Mouse (Mus musculus): Measurements from ENCODE around the gene Chst11. TPM values are rescaled to one million over a fixed set of nuclear protein-coding genes. Genes with fewer than 3 reads are reported as not detected.

Gene Chst11
- polyA plus RNA-seq, 1 experiment = 22.7 TPM

DNA sequence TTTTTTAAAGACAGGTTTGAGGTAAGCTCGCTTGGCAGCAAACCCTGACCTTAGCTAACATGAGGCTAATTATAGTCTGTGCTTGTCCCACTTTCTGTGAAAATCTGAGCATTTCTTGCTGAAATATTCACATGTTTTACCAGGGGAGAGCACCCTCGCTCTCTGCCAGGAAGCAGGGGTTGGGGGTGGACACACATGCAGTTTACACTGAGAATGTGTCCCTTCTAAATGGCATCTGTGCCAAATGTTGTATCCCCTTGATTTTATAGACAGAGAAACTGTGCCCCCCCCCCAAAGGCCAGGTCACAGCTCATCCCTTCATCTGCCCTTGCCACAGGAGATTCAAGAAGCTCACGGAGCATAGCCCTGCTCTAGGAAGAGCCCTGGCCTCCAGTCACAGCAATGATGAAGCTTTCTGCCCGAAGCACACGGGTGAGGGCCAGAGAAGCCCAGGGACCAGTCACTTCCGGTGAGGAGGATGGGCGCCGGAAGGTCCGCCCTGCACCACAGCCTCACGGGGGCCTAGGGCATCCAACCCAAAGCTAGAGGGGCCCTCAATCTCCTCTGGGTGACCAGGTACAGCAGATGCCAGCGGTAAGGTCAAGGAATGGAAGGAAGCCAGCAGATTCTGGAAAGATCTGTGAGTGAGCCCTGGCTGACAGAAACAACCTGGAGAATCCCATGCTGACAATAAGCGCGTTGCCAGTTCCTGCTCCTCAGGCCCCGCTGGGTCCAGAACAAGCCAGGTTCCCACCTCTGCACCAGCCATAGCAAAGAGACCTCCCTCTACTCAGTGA, 217.8 kb downstream of the Chst11 start:
- no peak for TF ChIP-seq CTCF (IDR thresholded peaks at IDR 0.05; ENCODE audit: borderline replicate concordance, extremely low read depth, insufficient read depth, insufficient read length)
- TF ChIP-seq POLR2A (IDR thresholded peaks at IDR 0.05; ENCODE audit: borderline replicate concordance, extremely low read depth, insufficient read depth, insufficient read length, poor library complexity, severe bottlenecking) = no peak
- DNase-seq (ENCODE audit: low read depth) = no peak

DNA sequence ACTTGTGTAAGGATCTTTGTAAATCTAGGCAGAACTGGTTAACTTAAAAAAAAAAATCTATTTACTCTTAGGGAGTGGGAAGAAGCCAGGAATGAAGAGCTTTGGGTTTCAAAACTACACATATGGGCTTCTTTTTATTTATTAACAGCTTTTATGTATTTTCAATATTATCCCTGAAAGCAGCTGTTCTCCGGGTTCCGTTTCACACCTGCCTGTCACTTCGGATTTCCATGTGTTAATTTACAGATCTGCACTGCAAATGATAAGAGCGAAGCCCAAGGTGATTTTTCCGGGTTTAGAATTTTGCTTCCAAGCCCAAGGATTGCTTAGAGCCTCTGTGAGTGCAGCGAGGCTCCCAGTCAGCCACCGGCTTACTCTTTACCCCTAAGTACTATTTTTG, 223.1 kb downstream of the Chst11 start:
- TF ChIP-seq POLR2A (IDR thresholded peaks at IDR 0.05; ENCODE audit: borderline replicate concordance, extremely low read depth, insufficient read depth, insufficient read length, poor library complexity, severe bottlenecking) = no peak
- TF ChIP-seq CTCF (IDR thresholded peaks at IDR 0.05; ENCODE audit: borderline replicate concordance, extremely low read depth, insufficient read depth, insufficient read length) = no peak
- DNase-seq (ENCODE audit: low read depth) = peak; percentile 80

DNA sequence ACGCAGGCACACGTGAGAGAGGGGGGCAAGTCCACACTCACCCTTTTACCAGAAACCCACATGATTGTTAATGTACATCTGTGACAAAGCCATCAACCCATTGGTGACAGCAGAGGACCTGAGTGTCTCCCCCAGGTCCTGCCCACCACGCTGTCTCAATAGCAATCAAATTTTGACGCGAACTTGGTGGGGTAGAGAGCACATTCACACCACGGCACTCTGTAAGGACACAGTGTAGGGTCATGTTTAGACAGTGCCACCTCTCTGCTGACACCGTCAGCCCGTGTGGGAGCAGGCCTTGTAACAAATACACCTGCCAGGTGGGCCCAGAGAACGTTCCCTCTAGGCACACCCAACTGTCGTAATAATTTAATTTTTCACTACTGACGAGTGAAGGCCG, 224.1 kb downstream of the Chst11 start:
- no peak for TF ChIP-seq POLR2A (IDR thresholded peaks at IDR 0.05; ENCODE audit: borderline replicate concordance, extremely low read depth, insufficient read depth, insufficient read length, poor library complexity, severe bottlenecking)
- TF ChIP-seq CTCF (IDR thresholded peaks at IDR 0.05; ENCODE audit: borderline replicate concordance, extremely low read depth, insufficient read depth, insufficient read length) = no peak
- no peak for DNase-seq (ENCODE audit: low read depth)

- TF ChIP-seq CTCF (IDR thresholded peaks at IDR 0.05; ENCODE audit: borderline replicate concordance, extremely low read depth, insufficient read depth, insufficient read length) (no peak), POLR2A (IDR thresholded peaks at IDR 0.05; ENCODE audit: borderline replicate concordance, extremely low read depth, insufficient read depth, insufficient read length, poor library complexity, severe bottlenecking) (no peak)
- peak; percentile 56 for DNase-seq (ENCODE audit: low read depth)
Measured at GRCm38 (mm10) chr10:83210122-83210521, 224.8 kb downstream of the Chst11 start.

DNA sequence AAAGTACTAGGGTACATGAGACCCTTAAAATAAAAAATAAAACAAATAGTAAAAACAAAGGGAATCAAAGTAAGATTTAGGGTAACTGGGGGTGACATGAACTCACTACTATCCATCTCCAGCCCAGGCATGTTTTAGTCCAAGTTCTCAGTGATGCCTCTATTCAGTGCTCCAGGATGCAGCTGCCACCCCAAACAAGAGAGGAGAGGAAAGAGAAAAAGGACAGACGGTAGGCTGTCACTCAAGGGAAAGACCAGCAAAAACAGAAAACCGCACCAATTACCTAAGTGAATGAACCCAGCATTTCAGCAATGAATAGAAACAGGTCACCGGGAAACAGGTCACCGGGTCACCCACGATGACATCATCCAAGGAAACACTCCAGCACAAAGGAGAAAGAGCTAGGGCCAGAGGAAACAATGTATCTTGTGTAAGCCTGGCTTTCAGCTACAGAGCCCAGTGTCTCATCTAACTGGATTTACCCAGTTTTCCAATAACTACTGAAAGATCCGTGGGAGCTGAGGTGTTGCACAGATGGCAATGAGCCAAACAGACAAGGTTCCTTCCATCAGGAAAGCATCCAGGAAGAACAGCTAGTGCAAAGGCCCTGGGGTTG, 225.8 kb downstream of the Chst11 start:
- peak; percentile 82 for DNase-seq (ENCODE audit: low read depth)
- TF ChIP-seq POLR2A (IDR thresholded peaks at IDR 0.05; ENCODE audit: borderline replicate concordance, extremely low read depth, insufficient read depth, insufficient read length, poor library complexity, severe bottlenecking) (no peak), CTCF (IDR thresholded peaks at IDR 0.05; ENCODE audit: borderline replicate concordance, extremely low read depth, insufficient read depth, insufficient read length) (no peak)

DNA sequence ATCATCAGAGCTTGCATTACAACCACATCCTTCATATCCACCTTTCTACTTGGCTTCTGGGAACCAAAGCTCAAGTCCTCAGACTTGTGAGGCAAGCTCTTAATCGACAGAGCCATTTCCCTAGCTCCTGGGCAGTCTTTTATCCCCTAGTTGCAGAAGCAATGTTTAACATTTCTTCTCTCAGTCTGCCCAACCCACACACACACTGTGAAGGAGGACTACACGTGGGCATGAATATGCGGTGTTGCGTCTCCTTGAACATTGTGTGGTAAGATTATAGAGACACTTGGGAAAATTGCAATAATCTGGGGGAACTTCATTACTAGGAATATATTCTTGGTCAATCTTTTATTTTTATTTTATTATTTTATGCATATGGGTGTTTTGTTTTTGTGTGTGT, 227.3 kb downstream of the Chst11 start:
- DNase-seq (ENCODE audit: low read depth) = no peak
- TF ChIP-seq CTCF (IDR thresholded peaks at IDR 0.05; ENCODE audit: borderline replicate concordance, extremely low read depth, insufficient read depth, insufficient read length) (no peak), POLR2A (IDR thresholded peaks at IDR 0.05; ENCODE audit: borderline replicate concordance, extremely low read depth, insufficient read depth, insufficient read length, poor library complexity, severe bottlenecking) (no peak)

DNA sequence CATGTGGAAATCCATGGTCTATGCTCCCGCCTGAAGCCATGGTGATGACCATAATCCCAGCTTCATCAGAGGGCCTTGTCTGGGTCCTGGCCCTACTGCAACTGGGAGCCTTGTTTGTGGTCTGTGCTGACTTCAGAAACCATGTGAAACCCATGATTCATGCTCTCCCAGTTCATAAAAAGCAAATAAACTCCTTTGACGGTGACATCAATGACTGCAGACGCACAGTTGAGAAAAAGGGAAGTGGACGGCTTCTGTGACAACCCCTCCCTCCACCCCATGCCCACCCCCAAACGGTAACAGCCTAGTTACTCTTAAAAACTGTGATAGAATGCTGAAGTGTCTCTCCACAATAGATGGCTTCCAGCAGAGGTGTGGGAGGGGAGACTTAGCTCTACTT, 230.3 kb downstream of the Chst11 start:
- no peak for TF ChIP-seq POLR2A (IDR thresholded peaks at IDR 0.05; ENCODE audit: borderline replicate concordance, extremely low read depth, insufficient read depth, insufficient read length, poor library complexity, severe bottlenecking)
- no peak for TF ChIP-seq CTCF (IDR thresholded peaks at IDR 0.05; ENCODE audit: borderline replicate concordance, extremely low read depth, insufficient read depth, insufficient read length)

DNA sequence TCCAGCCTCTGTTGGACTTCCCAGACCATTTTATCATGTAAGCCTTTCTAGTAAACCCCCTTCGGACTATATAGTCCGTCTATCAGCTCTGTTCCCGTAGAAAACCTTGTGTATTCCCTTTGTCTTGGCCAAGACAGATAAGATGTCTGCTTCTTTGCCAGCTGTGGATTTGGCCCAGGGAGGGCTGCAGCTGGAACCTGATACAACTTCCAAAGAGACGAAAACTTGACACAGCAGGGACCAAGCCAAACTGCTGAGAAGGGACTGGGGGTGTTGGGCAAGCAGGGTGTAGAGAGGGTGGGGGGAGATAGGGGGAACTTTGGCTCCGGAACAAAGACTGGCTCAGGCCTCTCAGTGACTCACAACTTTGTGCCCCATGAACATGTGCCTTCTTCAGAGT, 232.0 kb downstream of the Chst11 start:
- no peak for DNase-seq (ENCODE audit: low read depth)
- TF ChIP-seq CTCF (IDR thresholded peaks at IDR 0.05; ENCODE audit: borderline replicate concordance, extremely low read depth, insufficient read depth, insufficient read length) = no peak
- no peak for TF ChIP-seq POLR2A (IDR thresholded peaks at IDR 0.05; ENCODE audit: borderline replicate concordance, extremely low read depth, insufficient read depth, insufficient read length, poor library complexity, severe bottlenecking)

More for the DNA sequence above, 230.3 kb downstream of the Chst11 start:
- no peak for DNase-seq (ENCODE audit: low read depth)

- peak; percentile 12 for DNase-seq (ENCODE audit: low read depth)
- TF ChIP-seq POLR2A (IDR thresholded peaks at IDR 0.05; ENCODE audit: borderline replicate concordance, extremely low read depth, insufficient read depth, insufficient read length, poor library complexity, severe bottlenecking) = no peak
- TF ChIP-seq CTCF (IDR thresholded peaks at IDR 0.05; ENCODE audit: borderline replicate concordance, extremely low read depth, insufficient read depth, insufficient read length) = no peak
Measured at GRCm38 (mm10) chr10:83218778-83219177, 233.5 kb downstream of the Chst11 start.

DNA sequence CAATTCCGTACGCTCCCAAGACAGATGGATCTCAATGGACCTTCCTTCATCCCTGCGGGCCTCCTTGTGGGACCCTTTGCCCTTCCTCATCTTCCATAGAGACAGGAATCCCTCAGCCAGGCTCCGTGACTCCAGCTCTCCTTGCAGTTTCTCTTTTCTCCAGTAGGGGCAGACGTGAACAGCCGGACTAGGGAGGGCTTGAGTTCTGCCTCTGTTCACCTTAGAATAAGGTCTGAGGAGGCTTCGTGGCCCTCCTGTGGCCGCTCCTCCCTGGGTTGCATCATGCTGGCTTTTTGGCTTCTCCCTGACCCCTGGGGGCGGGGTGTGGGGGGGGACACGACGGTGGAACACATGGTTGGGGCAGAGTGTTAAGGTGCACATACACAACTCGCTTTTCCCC, 234.4 kb downstream of the Chst11 start:
- no peak for TF ChIP-seq POLR2A (IDR thresholded peaks at IDR 0.05; ENCODE audit: borderline replicate concordance, extremely low read depth, insufficient read depth, insufficient read length, poor library complexity, severe bottlenecking)
- peak; percentile 88 for TF ChIP-seq CTCF (IDR thresholded peaks at IDR 0.05; ENCODE audit: borderline replicate concordance, extremely low read depth, insufficient read depth, insufficient read length)
- DNase-seq (ENCODE audit: low read depth) = peak; percentile 68

DNA sequence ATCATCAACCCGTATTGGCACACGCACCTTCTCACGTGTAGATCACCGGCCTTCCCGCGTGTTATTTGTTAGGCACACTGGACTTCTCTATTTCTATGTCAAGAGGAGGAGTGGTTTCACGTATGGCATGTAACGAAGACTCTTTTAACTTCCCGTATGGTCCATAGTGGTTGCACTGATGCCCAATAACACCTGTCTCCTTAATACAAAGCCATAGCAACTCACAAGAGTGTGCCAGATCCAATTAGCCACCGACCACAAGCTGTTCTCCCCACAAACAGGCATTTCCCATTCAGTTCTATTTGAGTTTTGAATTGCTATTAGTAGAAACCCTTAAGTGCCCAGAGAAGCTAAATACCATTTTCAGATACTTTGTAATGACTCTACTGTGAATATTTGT, 234.9 kb downstream of the Chst11 start:
- peak; percentile 82 for DNase-seq (ENCODE audit: low read depth)
- no peak for TF ChIP-seq CTCF (IDR thresholded peaks at IDR 0.05; ENCODE audit: borderline replicate concordance, extremely low read depth, insufficient read depth, insufficient read length)
- TF ChIP-seq POLR2A (IDR thresholded peaks at IDR 0.05; ENCODE audit: borderline replicate concordance, extremely low read depth, insufficient read depth, insufficient read length, poor library complexity, severe bottlenecking) = no peak

GRCm38 (mm10) chr10:83220847-83221246, 235.5 kb downstream of the Chst11 start:
- no peak for DNase-seq (ENCODE audit: low read depth)
- no peak for TF ChIP-seq CTCF (IDR thresholded peaks at IDR 0.05; ENCODE audit: borderline replicate concordance, extremely low read depth, insufficient read depth, insufficient read length)
- TF ChIP-seq POLR2A (IDR thresholded peaks at IDR 0.05; ENCODE audit: borderline replicate concordance, extremely low read depth, insufficient read depth, insufficient read length, poor library complexity, severe bottlenecking) = no peak
